Mouse (Mus musculus) gastrocnemius, postnatal 4 days (tissue): ENCODE measurements around the gene Lkaaear1. TPM values are rescaled to one million over a fixed set of nuclear protein-coding genes. Genes with fewer than 3 reads are reported as not detected.

ENCODE experiments used
- DNase-seq, 2 experiments: peaks; one replicate each; pipeline ENCODE4 v3.0.0; 2021 to 2022; ENCODE audit warnings: low spot score in 2 of 2, mixed read lengths in 2 of 2
- total RNA-seq, 2 experiments: library from RNA; stranded (reverse); gene quantifications; 2 replicates each; pipeline ENCODE4 v1.2.3; 2021

Lkaaear1 gene
- total RNA-seq, 2 experiments from 2014 or later: not detected

- no peak for DNase-seq
Measured at GRCm38 (mm10) chr2:181657441-181657840, 40.8 kb downstream of the Lkaaear1 start.

GRCm38 (mm10) chr2:181656734-181657133, 41.5 kb downstream of the Lkaaear1 start, which contains the start of gene Gm29797:
Gm29797 (plus strand) TSS chr2:181657034.
- DNase-seq: no peak

GRCm38 (mm10) chr2:181653523-181653922, 44.7 kb downstream of the Lkaaear1 start:
- no peak for DNase-seq

- DNase-seq: no peak
Measured at GRCm38 (mm10) chr2:181653065-181653464, 45.2 kb downstream of the Lkaaear1 start.

GRCm38 (mm10) chr2:181648926-181649325, 49.3 kb downstream of the Lkaaear1 start:
- DNase-seq: no peak

Other genes starting within 250 kb of the Lkaaear1 start
- gene Zbtb46, start 239.0 kb downstream of the Lkaaear1 start, total RNA-seq: 10 to 100 TPM; 10.1 to 12.0 TPM
- gene Abhd16b, start 205.2 kb downstream of the Lkaaear1 start, total RNA-seq: not detected
- gene Tpd52l2, start 201.3 kb downstream of the Lkaaear1 start, total RNA-seq: 10 to 100 TPM; 86.8 to 93.0 TPM
- 10 to 100 TPM; 84.7 to 88.0 TPM for gene Dnajc5, start 178.0 kb downstream of the Lkaaear1 start, total RNA-seq
- 10 to 100 TPM; 40.2 to 49.9 TPM for gene Uckl1, start 113.5 kb downstream of the Lkaaear1 start, total RNA-seq
- 10 to 100 TPM; 41.9 to 43.9 TPM for gene Prpf6, start 106.6 kb downstream of the Lkaaear1 start, total RNA-seq
- 10 to 100 TPM; 49.8 to 51.4 TPM for gene Zfp512b, start 105.6 kb downstream of the Lkaaear1 start, total RNA-seq
- gene Samd10, start 99.2 kb downstream of the Lkaaear1 start, total RNA-seq: 1 to 10 TPM; 1.7 to 1.9 TPM
- under 1 TPM in 1 of 2 experiments, not detected in 1; 0.36 TPM for gene Gm29797, start 41.4 kb downstream of the Lkaaear1 start, total RNA-seq
- gene Sox18, start 26.8 kb downstream of the Lkaaear1 start, total RNA-seq: 10 to 100 TPM; 33.9 to 34.4 TPM
- gene Tcea2, start 18.1 kb downstream of the Lkaaear1 start, total RNA-seq: 1 to 10 TPM; 7.5 to 9.7 TPM
- 10 to 100 TPM; 16.4 to 20.1 TPM for gene Rgs19, start 4.5 kb downstream of the Lkaaear1 start, total RNA-seq
- not detected for gene Oprl1, start 16.6 kb upstream of the Lkaaear1 start, total RNA-seq
- gene Myt1, start 64.9 kb upstream of the Lkaaear1 start, total RNA-seq: under 1 TPM in 1 of 2 experiments, not detected in 1; 0.29 TPM
- 10 to 100 TPM; 26.2 to 28.5 TPM for gene Pcmtd2, start 139.4 kb upstream of the Lkaaear1 start, total RNA-seq
- gene Polr3k, start 165.9 kb upstream of the Lkaaear1 start, total RNA-seq: 10 to 100 TPM; 12.4 to 13.2 TPM